Mouse (Mus musculus) cerebellum, adult 2 months (tissue): ENCODE results near the gene Msmo1. TPM values are rescaled to one million over a fixed set of nuclear protein-coding genes. Genes with fewer than 3 reads are reported as not detected.
A peak's percentile ranks its signal among the peaks of the same experiment; 100 is the strongest.

Experiments
- DNase-seq, 2 experiments: peaks; one replicate each; pipeline ENCODE4 v3.0.0; 2021
- H3K27ac ChIP-seq: fragments of 200-500 bp; 2 replicates; pipeline ENCODE4 v1.5.1; 2012; ENCODE audit warnings: low read length, control low read depth, inconsistent platforms; ENCODE audit not compliant: insufficient read depth
- H3K27me3 ChIP-seq: fragments of 200-500 bp; 2 replicates; pipeline ENCODE4 v1.6.1; 2012; ENCODE audit warnings: inconsistent platforms, mild to moderate bottlenecking, low read length, moderate library complexity; ENCODE audit not compliant: control insufficient read depth, insufficient read depth
- H3K4me1 ChIP-seq: fragments of 200-500 bp; 2 replicates; pipeline ENCODE4 v1.6.1; 2011; ENCODE audit warnings: low read length; ENCODE audit not compliant: control insufficient read depth, insufficient read depth
- H3K4me3 ChIP-seq: fragments of 200-500 bp; replicated peaks from 2 replicates; pipeline ENCODE3; 2011; ENCODE audit warnings: mild to moderate bottlenecking, low read depth, low read length, control low read depth; ENCODE audit not compliant: insufficient read depth
- CTCF ChIP-seq: fragments of 200-500 bp; IDR thresholded peaks from 2 replicates; pipeline ENCODE4 v1.5.1; 2011; ENCODE audit warnings: low read depth, mild to moderate bottlenecking, control low read depth, low read length, moderate library complexity, borderline replicate concordance; ENCODE audit not compliant: insufficient read depth
- POLR2A ChIP-seq: fragments of 200-500 bp; IDR thresholded peaks from 2 replicates; pipeline ENCODE4 v1.6.1; 2011; ENCODE audit warnings: low read length, control low read depth, borderline replicate concordance; ENCODE audit not compliant: insufficient read depth
- WGBS: fragments of 180-500 bp; shearing (Covaris S2); methylation state at CpG from one replicate; pipeline ENCODE4 v1.1.7; 2018; 5-methylcytosine and 5-hydroxymethylcytosine counted together
- polyA plus RNA-seq: library from polyadenylated mRNA; depleted of rRNA; stranded (reverse); fragments of >200 nt; gene quantifications from 2 replicates; pipeline ENCODE4 v1.2.3, GENCODE M21; 2012

Gene Msmo1
- polyA plus RNA-seq, 1 experiment = 107 TPM

- WGBS = 89% methylated on average over 8 of the region's 8 CpGs
- Histone ChIP-seq H3K27ac (no peak overlapping the region), H3K4me1 (no peaks in the 10 kb centered on the region), H3K27me3 (no peaks in the 10 kb centered on the region), H3K4me3 (no peak overlapping the region)
- TF ChIP-seq POLR2A (no peak), CTCF (no peak)
- no peak for DNase-seq
These were observed 1.6 kb upstream of the Msmo1 start for GRCm38 (mm10) chr8:64735161-64735560.

- no peak for TF ChIP-seq CTCF
These were observed 996 bp downstream of the Msmo1 start for GRCm38 (mm10) chr8:64732596-64732995.

GRCm38 (mm10) chr8:64728156-64728555, 5.4 kb downstream of the Msmo1 start:
- H3K4me1 ChIP-seq = no peaks in the 10 kb centered on the region; the same call in 1 of the 2 replicates
- TF ChIP-seq POLR2A (no peak), CTCF (no peak)
- DNase-seq = no peak
- no peak overlapping the region for H3K4me3 ChIP-seq
- no peaks in the 10 kb centered on the region for H3K27me3 ChIP-seq
- no peak overlapping the region for H3K27ac ChIP-seq
- WGBS = 90% methylated on average over 7 of the region's 7 CpGs

More at GRCm38 (mm10) chr8:64732596-64732995, 996 bp downstream of the Msmo1 start:
- WGBS = 4% methylated on average over 9 of the region's 9 CpGs
- Histone ChIP-seq H3K4me3 (peak overlapping the region; percentile 90), H3K27me3 (no peaks in the 10 kb centered on the region), H3K27ac (no peak overlapping the region), H3K4me1 (no peaks in the 10 kb centered on the region)
- DNase-seq = no peak

GRCm38 (mm10) chr8:64726190-64726695, 7.3 kb downstream of the Msmo1 start:
- no peak for DNase-seq
- Histone ChIP-seq H3K27ac (no peak overlapping the region), H3K4me3 (no peak overlapping the region), H3K27me3 (no peaks in the 10 kb centered on the region), H3K4me1 (no peaks in the 10 kb centered on the region; the same call in 1 of the 2 replicates)
- TF ChIP-seq POLR2A = no peak
- no peak for TF ChIP-seq CTCF
- WGBS = 86% methylated on average over 4 of the region's 4 CpGs

GRCm38 (mm10) chr8:64723206-64723605, 10.4 kb downstream of the Msmo1 start:
- H3K4me1 ChIP-seq = no peaks in the 10 kb centered on the region; the same call in 1 of the 2 replicates
- WGBS = 91% methylated on average over 2 of the region's 2 CpGs
- TF ChIP-seq CTCF (no peak), POLR2A (no peak)
- DNase-seq = no peak
- no peak overlapping the region for H3K4me3 ChIP-seq
- H3K27me3 ChIP-seq = no peaks in the 10 kb centered on the region
- H3K27ac ChIP-seq = no peak overlapping the region

- Histone ChIP-seq H3K4me3 (no peak overlapping the region), H3K27me3 (no peaks in the 10 kb centered on the region)
- WGBS = 88% methylated on average over 7 of the region's 7 CpGs
These were observed 15.7 kb downstream of the Msmo1 start for GRCm38 (mm10) chr8:64717868-64718267.

GRCm38 (mm10) chr8:64712499-64712898, 21.1 kb downstream of the Msmo1 start:
- TF ChIP-seq POLR2A (no peak), CTCF (no peak)
- H3K27me3 ChIP-seq = no peaks in the 10 kb centered on the region
- DNase-seq = no peak
- no peak overlapping the region for H3K27ac ChIP-seq
- H3K4me3 ChIP-seq = no peak overlapping the region
- WGBS = 90% methylated on average over 7 of the region's 7 CpGs
- H3K4me1 ChIP-seq = no peaks in the 10 kb centered on the region

More at GRCm38 (mm10) chr8:64717868-64718267, 15.7 kb downstream of the Msmo1 start:
- Histone ChIP-seq H3K4me1 (no peaks in the 10 kb centered on the region), H3K27ac (no peak overlapping the region)
- no peak for DNase-seq
- TF ChIP-seq POLR2A = no peak
- TF ChIP-seq CTCF = peak; percentile 20; the same call in 1 of the 2 replicates

GRCm38 (mm10) chr8:64711544-64711943, 22.0 kb downstream of the Msmo1 start:
- no peak overlapping the region for H3K4me3 ChIP-seq
- no peaks in the 10 kb centered on the region for H3K4me1 ChIP-seq
- TF ChIP-seq POLR2A = no peak
- TF ChIP-seq CTCF = no peak
- H3K27ac ChIP-seq = no peak overlapping the region
- DNase-seq = no peak
- H3K27me3 ChIP-seq = no peaks in the 10 kb centered on the region
- 37% methylated on average over 1 of the region's 1 CpGs for WGBS
